1 mouse cellular context compared by ENCODE assay signal in the genomic region with DNA sequence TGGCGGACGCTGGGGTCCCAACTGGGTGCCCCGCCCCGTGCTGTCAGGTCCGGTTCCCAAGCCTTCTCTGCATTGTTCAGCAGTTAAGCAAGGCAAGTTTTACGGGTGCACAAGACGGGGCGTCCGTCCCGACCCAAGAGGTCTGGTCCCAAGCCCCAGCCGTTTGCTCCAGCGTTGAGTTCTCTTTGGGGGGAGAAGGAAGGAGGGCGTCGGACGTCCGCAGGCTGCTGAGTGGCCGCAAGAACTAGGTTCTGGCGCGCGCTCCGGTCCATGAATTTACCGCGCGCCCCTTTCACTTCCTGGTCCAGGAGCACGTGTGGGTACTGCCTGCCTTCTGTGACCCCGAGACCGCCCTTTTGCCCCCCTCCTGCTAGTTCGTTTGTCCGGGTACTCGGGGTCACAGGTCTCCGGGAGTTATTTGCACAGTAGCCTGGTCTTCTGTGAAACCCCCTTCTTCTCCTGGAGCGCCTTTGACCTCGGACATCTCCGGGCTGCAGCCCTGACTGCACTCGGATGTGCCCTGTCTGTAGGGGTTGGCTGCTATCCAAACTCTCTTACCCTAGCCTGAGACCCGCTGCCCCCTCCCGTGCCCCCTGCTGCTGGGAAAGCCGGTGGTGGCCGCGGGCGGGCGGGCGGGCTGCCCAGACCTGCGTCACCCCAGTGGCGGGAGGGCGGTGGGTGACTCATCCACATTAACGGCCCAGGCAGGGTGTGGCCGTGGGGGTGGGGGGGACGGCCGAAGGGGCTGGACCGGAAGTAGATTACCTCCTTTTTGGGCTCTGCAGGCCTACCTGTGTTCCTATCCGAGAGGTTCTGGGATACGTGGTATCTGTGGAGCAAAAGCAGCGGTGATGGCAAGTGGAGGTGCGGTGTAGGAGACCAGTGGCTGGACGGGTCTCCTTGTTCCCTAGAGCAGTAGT.
TF ChIP-seq lines count a peak whose summit lies in the region.

No protein-coding gene starts in this region.

TF ChIP-seq in MEL, 35 proteins besides CTCF, POLR2A, EP300 and RAD21:
- TF ChIP-seq MAX (IDR thresholded peaks at IDR 0.05; ENCODE audit: low read length) (peak; percentile 39; the same call in 1 of the 2 replicates), MAZ (IDR thresholded peaks at IDR 0.05; ENCODE audit: low read depth, low read length) (0 out of 2 replicates have a peak, but pooled peaks have one; percentile 54), CHD1 (IDR thresholded peaks at IDR 0.05; ENCODE audit: low read depth, low read length) (no peak), ZC3H11A (IDR thresholded peaks at IDR 0.05; ENCODE audit: low read depth, low read length) (no peak), MEF2A (IDR thresholded peaks at IDR 0.05; ENCODE audit: extremely low read depth, insufficient replicate concordance, low read depth, low read length, poor library complexity, severe bottlenecking) (no peak), JUND (IDR thresholded peaks at IDR 0.05; ENCODE audit: low read depth, low read length) (no peak), CHD2 (IDR thresholded peaks at IDR 0.05; ENCODE audit: low read length) (no peak), SIN3A (IDR thresholded peaks at IDR 0.05; ENCODE audit: low read length) (peak; percentile 75), NRF1 (IDR thresholded peaks at IDR 0.05; ENCODE audit: insufficient read depth, low read depth, low read length, poor library complexity, severe bottlenecking) (no peak), USF1 (IDR thresholded peaks at IDR 0.05; ENCODE audit: low read depth, low read length) (0 out of 2 replicates have a peak, but pooled peaks have one; percentile 13), ZMIZ1 (IDR thresholded peaks at IDR 0.05; ENCODE audit: low read depth, low read length) (no peak), TAL1 (IDR thresholded peaks at IDR 0.05; ENCODE audit: low read length) (no peak), MXI1 (IDR thresholded peaks at IDR 0.05; ENCODE audit: low read depth, low read length) (no peak; the same call in none of the 2 replicates), NELFE (IDR thresholded peaks at IDR 0.05; ENCODE audit: low read depth, low read length) (no peak; the same call in 1 of the 2 replicates), ETS1 (IDR thresholded peaks at IDR 0.05; ENCODE audit: low read depth, low read length) (peak; percentile 8; the same call in 1 of the 2 replicates), SMC3 (IDR thresholded peaks at IDR 0.05; ENCODE audit: low read depth, low read length) (no peak), ELF1 (IDR thresholded peaks at IDR 0.05; ENCODE audit: low read depth, low read length) (0 out of 2 replicates have a peak, but pooled peaks have one; percentile 30), MYC (IDR thresholded peaks at IDR 0.05; ENCODE audit: low read depth, low read length) (0 out of 2 replicates have a peak, but pooled peaks have one; percentile 52), MAFK (IDR thresholded peaks at IDR 0.05; ENCODE audit: borderline replicate concordance, low read depth, low read length) (no peak), TCF12 (IDR thresholded peaks at IDR 0.05; ENCODE audit: low read depth, low read length) (peak; percentile 40; the same call in 1 of the 2 replicates), MYB (IDR thresholded peaks at IDR 0.05; ENCODE audit: low read depth, low read length) (peak; percentile 14; the same call in 1 of the 2 replicates), KAT2A (conservative IDR thresholded peaks at IDR 0.05; ENCODE audit: low read depth, low read length) (no peak), TBP (IDR thresholded peaks at IDR 0.05; ENCODE audit: low read depth, low read length) (no peak)
TF ChIP-seq in MEL: peak in this region for 9.
